Mouse (Mus musculus) c-Kit-positive CD71-positive TER-119-negative erythroid progenitor cells, embryonic 14.5 days (primary cell): ENCODE measurements at regions not wholly inside any gene's neighbourhood (a gene's known extent, or its start where the extent isn't known, plus 50 kb on each side); places are given as distances from the start of the nearest gene placed in this dataset.

Source experiments
- DNase-seq: peaks from one replicate; pipeline ENCODE4 v3.0.0-alpha.2; 2013; ENCODE audit warnings: low read depth

DNA sequence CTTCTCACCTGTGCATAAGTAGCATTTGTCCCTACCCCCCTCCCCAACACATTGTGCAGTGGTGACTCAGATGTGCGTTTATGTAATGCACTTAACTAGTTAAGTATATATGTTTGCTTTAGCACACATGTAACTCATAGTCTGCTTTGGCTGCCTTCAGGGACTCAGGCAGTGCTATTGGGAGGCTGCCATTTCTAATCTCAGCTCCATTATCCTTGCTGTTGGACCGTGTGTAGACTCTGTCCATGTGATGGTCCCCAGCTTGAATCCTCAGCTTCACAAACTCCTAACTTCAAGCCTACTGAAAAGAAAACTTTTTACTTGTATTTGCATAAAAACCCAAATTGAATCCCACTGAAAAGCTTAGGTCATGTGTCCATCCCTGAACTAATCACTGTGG is 194.7 kb upstream of the Ppp2r3a start:
- no peak for DNase-seq

DNA sequence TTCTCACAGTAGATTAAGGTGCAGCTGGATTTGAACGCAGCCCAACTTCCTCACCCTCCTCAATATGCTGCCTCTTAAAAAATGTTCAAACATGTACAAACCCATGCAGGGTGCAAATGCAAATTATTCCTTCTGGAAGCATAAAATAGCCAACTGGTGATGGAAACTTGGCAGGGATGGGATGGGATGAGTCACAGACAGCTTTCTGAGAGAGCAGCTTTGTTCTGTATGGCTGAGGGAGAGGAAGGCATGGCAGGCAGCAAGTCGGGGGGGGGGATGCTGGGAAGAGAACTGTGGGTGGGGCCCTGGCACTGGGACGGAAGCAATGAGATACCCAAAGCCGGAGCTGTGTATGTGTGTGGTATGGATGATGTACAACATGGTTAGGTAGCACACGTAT is 194.2 kb upstream of the Ppp2r3a start:
- no peak for DNase-seq

DNA sequence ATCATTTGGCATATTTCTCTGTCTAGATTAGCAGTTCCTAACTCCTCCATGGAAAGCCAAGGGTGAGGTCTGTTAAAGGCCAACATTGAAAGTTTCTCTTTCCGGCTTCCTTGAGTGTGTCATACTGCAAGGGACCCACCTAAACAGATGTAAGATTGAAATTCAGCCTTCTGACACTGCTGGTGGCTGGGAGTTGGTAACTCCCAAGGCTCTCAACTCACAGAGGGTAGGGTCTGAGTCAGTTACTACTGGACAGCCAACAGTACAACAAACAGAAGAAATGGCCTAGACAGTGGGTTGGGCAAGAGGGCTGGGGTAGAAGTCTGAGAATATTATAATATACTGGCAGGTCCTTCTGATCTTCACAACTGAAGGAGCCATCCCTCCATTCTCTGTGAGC is 193.7 kb upstream of the Ppp2r3a start:
- DNase-seq: no peak

DNA sequence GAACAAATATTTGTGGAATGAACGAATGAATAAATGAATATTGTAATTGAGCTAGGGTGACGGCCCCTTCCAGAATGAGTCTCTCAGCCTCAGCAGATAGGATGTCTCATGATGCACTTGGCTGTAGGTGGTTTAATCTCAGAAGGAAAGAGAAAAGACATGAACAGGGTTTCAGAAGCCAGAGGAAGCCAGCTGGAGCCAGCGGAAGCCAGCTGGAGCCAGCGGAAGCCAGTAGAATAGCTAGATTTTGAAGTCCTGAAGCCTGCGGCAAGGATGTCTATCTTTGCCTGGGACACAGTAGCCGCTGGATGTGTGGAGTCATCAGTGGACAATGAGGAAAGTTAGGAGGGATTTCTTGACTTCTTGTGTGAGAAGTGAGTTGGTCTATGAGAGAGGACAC is 188.3 kb upstream of the Ppp2r3a start:
- DNase-seq: no peak

DNA sequence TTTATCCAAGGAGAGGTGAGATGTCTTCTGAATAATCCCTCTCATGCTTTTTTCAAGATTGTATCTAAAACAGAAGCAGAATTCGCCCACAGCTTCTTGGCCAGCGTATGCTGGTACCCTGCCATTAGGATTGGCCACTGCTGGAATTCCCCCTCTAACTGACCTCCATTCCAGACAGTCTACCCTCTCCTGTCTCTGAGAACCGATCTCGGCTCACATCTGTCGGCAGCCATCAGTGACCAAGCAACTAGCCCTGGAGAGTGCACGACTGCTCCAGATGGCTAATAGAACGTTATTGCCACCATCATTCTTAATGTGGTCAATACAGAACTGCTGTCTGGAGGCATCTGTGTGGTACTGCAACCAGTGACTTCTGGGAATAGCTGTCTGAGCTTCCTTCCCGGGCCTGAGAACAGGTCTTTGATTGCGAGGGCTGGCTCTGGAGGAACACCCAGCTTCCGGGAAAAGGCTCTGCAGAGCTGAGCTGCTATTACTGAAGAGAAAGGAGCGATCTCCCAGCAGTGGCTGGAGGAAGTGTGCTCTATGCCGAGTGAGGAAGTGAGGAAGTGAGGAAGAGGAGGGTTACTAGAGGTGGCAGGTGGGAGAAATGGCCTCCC is 187.1 kb upstream of the Ppp2r3a start:
- DNase-seq: no peak

DNA sequence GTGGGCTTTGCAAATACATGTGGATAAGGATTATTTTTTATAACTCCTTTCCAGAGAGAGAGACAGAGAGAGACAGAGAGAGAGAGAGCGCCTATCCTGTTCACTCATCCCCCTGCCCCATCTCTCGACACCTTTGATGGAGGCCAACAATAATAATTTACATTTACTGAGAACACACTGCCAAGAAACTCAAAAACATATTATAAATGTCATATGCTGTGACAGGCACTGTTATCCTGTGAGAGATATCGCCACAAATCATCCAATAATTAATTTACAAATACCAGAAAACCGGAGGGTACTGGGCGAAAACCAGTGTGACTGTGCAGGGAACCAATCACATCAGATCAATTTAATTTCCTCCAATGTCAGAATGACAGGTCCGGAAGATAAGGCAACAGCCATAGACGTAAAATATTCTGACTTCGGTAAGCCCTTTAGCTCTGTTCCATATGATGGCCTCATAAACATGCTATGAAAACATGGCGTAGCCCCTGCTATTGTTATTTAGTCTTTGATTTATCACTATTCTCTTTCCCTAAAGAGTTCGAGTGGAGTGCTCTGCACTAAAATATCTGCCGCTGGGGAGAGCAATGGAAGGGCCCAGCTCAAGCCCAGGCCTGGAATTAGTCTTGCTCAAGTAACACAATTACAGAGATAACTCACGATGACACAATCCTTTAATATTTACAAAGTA is 173.5 kb upstream of the Ppp2r3a start:
- DNase-seq: no peak

DNA sequence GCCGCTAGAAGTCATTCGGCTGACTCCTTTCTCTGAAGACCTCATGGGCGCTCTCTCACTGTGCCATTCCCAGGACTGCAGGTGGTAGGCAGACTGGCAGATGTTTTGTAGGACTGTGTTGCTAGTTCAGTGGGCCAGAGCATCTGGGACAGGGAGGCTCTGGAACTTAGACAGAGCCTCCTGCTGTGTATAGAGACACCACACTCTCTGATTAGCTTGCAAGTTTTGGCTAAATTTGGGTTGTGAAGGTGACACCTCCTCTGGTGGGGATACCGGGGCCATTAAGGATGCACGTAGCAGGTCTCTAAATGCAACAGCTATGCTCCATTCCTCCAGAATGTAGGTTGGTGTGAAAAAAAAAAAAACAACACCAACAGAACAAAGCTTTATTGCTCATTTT is 171.4 kb upstream of the Ppp2r3a start:
- no peak for DNase-seq

DNA sequence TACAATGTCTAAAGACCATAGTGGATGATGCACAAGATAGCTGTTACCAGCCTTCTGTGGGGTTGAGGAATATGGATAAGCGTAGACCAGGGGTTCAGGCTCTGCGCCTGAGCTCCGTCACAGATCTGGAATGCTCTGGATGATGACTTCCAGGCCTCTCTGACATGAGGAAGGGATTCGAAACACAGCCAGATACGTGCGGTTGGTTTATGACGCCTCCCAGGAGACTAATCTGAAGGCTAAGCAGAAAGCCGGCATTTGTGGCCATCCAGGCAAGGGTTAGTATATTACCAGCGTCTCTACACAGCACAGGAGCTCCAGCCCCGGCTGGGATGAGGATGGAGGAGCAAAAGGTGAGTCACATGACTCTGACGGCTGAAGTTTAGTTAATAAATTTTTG is 170.4 kb upstream of the Ppp2r3a start:
- no peak for DNase-seq

DNA sequence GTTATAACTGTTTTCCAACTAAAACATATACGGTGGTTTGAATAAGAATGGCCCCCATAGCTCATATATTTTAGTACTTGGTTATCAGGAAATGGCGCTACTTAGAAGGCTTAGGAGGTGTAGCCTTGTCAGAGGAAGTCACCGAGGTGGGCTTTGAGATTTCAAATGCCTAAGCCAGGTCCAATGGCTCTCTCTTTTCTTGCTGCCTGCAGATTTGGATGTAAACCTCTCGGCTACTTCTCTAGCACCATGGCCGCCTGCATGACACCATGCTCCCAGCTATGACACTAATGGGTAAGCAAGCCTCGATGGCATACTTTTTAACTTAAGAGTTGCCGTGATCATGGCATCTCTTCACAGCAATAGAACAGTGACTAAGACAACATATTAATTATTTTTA is 169.5 kb upstream of the Ppp2r3a start:
- DNase-seq: no peak

DNA sequence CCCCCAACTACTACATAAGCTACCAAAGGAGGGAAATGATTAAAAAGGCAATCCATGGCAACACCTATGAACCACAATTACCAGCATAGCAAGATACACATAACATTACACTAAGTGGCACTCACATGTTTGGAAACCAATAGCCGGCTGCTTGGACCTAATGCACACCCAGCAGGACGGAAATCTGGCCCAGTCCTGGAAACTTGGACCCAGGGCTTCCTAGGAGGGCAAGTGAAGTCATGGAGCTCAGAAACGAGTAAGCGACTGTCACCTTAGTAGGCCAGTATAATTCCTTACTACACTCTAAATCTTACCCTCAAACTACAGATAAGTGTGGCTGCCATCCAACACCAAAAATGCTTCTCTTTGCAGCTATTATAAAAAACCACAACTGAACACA is 168.6 kb upstream of the Ppp2r3a start:
- DNase-seq: no peak

DNA sequence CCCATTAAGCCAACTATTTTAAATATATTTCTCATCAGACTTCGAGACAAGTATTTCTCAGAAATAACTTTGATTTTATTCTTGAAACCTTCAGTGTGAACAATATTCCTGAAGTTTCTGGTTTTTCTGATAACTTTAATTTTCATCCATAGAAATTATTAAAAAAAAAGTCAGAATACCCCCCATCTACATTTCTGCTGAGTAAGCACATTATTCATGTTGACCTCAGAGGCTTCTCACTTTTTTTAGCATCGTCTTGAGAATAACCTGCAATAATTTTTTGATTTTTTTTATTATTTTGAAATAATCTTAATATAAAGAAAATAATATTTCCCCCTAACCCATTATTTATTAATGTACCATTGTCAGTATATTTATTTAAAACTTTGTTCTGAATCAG is 166.1 kb upstream of the Ppp2r3a start:
- DNase-seq: no peak

DNA sequence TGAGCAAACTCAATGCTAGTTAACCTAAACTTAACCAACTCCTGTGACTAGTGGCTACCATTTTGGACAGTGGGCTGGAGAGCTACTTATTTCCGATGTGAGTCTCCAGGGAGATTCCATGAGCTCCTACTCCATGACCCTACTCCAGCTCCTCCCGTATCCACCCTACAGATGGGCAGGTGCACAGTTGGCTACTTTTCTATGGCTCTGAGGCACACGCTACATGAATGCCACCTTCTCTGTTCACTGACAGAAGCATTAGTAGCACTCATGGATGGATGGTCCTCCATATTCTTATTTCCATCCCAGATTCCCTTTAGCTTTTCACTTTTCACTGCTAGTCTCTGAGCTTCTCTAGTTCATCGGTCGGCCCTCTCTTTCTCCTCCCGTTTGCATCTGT is 164.7 kb upstream of the Ppp2r3a start:
- no peak for DNase-seq

DNA sequence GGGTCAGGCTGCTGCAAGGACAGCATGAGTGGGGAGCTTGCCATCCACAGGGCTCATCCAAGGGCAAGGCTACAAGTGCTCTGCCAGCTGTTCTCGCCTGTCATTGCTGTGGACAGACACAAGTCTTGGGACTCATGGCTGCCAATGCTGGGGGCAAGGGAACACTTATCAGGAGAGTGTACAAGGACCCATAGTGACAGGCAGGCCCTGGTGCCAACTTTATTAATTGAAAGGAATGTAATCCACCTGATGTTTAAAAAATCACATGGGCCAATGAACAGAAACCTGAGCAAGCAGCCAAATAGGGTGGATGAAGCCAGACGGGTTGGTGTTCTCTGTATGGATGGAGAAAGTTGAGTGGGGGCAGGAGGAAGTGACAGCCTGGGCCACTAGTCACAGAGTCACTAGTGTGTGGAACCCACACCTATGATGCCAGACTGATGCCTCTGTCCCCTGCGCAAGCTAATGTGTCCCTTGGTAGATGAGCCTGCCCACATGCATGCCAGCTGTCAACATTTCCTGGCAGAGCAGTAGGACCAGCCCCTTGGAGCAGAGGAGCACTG is 161.6 kb upstream of the Ppp2r3a start:
- DNase-seq: no peak

DNA sequence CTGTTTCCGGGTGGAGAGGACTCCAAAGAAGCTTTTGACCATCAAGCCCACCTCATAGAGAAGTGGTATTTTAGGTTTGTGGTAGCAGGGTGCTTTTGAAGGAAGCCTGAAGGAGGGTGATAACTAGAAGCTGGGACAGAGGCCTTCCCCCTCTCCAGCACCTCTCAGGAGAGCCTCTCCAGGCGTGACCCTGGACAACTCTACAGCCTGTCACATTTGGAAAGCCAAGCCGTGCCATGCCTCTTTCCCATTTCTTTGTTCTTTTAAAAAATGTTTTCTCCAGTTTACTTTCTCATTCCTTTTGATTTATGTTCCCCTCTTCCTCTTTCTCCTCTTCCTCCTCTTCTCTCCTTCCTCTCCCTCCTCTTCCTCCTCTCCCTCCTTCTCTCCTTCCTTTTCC is 160.4 kb upstream of the Ppp2r3a start:
- no peak for DNase-seq

DNA sequence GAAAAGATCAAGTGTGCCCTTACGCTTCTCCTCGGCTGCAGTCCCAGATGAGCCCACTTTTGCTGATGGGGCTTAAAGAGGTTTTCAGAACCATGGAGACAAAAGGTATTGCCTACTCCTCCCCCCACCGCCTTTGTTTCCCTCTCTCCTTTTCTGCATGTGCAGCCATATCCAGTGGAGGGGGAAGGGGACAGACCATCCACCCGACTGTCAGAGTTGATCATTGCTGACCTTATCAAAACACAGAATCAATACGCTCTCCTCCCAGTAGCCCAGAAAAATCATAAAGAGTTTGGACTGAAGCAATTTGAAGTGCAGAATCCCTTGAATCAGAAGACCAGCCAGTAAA is 159.9 kb upstream of the Ppp2r3a start:
- DNase-seq: no peak

DNA sequence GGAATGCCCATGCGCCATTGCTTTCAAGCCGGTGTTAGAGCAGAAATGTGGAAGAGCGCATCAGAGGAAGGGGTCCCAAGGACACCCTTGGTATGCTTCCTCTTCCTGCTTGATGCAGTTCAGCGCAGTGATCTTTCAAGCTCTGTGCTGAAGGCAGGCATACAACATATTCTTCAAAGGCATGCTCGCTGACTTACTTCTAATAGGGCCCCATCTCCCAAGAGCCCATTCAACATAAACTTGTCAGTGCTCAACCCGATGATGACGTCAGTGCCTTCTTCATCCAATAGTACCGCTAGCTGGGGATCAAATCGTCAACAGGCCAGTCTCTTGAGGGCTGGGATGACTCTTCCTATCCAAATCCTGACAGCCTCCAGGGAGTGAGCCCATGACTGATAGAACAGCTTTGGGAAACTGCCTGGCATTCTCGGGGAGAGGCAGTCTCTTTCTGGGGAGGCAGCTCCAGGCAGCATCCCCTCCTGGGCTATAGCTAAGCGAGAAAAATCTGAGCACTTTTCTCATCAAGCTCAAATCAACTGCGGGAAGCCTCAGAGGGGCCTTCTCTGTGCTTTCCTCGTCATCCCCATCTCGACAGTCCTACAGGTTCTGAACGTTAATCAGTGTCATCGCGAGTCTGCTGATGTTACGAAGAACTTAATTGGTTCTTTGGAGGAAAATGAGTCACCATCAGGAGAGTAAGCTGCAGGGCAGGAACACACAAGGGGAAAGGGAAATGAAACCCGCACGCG is 159.4 kb upstream of the Ppp2r3a start:
- DNase-seq: no peak

DNA sequence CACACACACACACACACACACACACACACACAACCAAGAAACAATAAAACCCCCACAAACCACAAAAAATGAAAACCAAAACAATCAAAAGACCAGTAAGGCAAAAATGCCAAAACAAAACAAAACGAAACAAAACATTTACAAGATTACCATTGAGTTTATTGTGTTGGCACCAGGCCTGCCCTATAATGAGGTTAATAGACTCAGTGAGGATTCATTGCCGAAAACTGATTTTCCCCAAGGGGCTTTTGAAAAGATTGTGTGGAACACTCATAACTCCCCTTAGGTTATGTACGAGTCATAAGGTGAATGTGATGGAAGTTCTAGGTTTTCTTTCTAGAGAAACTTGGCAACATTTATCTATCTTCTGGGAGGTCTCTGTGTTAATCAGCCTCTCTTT is 158.8 kb upstream of the Ppp2r3a start:
- DNase-seq: no peak

DNA sequence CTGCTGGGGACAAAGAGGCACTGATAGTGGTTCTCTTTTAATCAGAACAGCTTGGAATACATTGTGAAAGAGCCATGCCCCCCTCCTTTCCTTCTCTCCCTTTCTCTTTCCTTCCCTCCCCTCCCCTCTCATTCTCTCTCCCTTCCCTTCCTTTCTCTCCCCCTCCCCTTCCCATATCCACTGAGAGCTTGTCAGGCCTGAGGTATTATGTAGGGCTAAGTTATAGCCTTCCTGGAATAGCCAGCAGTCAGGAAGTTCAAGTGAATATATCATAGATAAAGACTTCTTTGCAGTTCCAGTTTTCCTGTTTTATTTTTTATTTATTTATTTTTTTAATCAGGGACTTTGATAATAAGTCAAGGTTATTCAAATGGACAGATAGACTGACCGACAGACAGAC is 156.5 kb upstream of the Ppp2r3a start:
- no peak for DNase-seq

DNA sequence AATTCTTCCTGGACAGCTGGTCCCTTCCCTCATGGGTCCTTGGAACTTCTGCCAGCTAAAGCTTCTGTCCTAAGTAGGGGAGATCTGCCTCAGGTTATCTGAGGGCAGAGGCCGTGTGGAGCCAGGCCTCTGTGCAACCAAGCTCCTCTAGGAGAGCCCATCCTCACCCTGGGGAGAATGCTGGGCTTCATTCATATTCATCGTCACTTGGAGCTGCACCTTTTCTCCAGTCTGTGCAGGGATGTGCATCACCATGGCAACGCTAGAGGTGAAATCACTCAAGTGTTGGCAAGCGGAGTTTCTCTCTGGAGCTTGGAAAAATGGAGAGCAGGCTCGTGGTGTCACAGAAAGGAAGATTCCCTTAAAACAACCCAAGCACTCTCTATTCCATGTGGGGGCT is 155.5 kb upstream of the Ppp2r3a start:
- no peak for DNase-seq

DNA sequence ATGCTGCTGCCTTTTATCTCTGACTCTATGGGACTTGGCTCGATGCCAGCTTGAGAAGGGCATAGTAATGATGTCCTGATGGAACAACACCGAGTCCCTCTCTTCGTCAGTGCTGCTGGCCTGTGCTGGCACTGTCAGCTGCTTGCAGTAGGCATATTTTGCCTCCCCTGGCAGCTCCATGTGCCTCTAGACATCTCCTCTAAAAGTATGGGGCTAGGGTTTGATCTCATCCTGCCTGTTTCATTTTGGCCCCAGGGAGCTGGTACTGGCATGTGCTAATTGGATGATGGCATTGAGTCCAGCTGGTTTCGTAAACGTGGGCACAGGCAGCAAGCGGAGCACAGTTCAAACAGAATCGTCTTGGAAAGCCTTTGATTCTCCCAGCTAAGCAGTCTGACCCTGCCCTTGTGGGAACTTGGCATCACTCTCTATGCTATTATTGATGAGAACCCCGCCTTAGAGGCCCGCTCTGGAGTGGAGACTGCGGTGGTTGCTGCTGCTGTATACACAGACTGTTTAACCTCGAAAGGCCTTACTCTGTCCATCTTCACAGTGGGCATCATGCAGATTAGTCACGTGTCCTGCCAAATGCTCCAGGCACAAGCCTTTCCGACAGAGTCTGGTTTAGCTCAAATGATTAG is 153.0 kb upstream of the Ppp2r3a start:
- no peak for DNase-seq

DNA sequence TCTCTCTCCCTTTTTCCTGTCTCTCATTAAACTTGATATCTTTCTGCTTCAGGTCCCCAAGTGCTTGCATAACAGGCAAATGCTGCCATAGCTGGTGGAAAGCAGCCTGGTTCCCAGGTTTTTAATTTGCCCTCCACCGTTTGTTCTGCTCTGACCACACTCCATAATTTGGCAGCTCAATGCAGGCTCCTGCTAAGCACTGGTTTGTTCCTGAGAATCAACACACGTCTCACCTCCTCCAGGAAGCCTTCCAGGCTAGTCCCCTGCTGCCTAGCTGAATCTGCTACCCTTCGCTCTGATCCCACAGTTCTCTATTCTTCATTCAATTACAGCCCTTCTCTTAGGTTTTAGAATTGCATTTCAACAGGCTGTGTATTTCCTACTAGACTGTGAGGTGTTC is 152.4 kb upstream of the Ppp2r3a start:
- DNase-seq: no peak

DNA sequence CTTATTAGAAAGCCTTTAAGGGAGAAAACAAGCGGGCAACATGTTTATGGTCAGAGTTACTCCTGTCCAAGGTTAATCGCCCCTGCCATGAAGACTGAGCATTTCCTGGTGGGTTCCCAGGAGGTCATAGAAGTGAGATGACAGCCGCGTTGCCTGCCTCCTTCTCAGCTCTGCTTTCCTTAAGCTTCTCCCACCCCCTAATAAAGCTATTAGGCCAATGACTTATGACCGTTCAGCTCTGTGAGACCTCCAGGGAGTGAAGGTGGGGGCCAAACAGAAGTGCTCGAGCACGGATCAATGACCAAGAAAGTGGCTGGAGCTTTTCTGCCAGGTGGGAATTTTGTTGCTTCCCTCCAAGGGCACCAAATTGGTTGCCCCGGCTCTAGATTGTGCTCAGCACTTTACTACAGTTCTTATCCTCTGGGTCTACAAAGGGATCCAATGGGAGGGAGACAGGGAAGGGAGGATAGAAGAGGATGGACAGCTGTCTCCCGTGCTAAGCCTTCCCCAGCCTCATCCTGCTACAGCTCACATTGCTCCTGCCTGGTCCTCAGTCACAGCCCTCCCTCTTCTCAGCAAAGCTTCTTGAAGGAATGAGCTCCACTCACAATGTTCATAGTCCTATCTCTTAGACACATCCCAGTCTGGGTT is 151.1 kb upstream of the Ppp2r3a start:
- no peak for DNase-seq
